In genomic region chr10:18742086-18742485, GRCm38 (mm10) we compare ENCODE assay signal across 13 mouse cellular contexts. TPM values are rescaled to one million over a fixed set of nuclear protein-coding genes. Genes with fewer than 3 reads are reported as not detected.
DNase-seq lines count a peak whose midpoint lies in the region; ATAC-seq lines count a peak whose summit lies in the region.
"Had no signal": no experiment of that assay in that cellular context is flagged by ENCODE, and none has a peak within 500 bp of the region (broad histone marks: within the 10 kb centered on the region; RNA-seq: fewer than 3 reads in every experiment).

No protein-coding gene starts in this region.

- no peaks in the 10 kb centered on the region for H3K4me1 ChIP-seq in neural tube, embryonic 11.5 days (ENCODE audit: control insufficient read depth, insufficient read depth, low read length)
- peaks cover 12% of the 10 kb centered on the region for H3K4me1 ChIP-seq in midbrain, embryonic 12.5 days
- H3K4me1 ChIP-seq in liver, embryonic 11.5 days (replicated peaks; ENCODE audit: control insufficient read depth, insufficient read depth, low read length), result no peaks in the 10 kb centered on the region

- no peak overlapping the region for H3K9ac ChIP-seq in neural tube, embryonic 11.5 days (ENCODE audit: low read length)
- peak overlapping the region; percentile 24; the same call in 1 of the 2 replicates for H3K9ac ChIP-seq in midbrain, embryonic 12.5 days (replicated peaks)
- H3K9ac ChIP-seq in liver, embryonic 11.5 days (ENCODE audit: low read depth, low read length), result no peak overlapping the region
- H3K9ac ChIP-seq: heart, embryonic 13.5 days; liver, embryonic 12.5 days had no signal

- 75% methylated on average over 6 of the region's 6 CpGs for WGBS in neural tube, embryonic 11.5 days
- 65% methylated on average over 6 of the region's 6 CpGs for WGBS in midbrain, embryonic 12.5 days
- 84% methylated on average over 6 of the region's 6 CpGs for WGBS in liver, embryonic 11.5 days

- H3K9me3 ChIP-seq in neural tube, embryonic 11.5 days (ENCODE audit: control insufficient read depth, low read length), result no peaks in the 10 kb centered on the region
- H3K9me3 ChIP-seq in midbrain, embryonic 12.5 days, result no peaks in the 10 kb centered on the region
- no peaks in the 10 kb centered on the region for H3K9me3 ChIP-seq in liver, embryonic 11.5 days (ENCODE audit: control insufficient read depth, low read length)
- H3K9me3 ChIP-seq: heart, embryonic 13.5 days; liver, embryonic 12.5 days had no signal

- no peak for DNase-seq in frontal cortex, postnatal 10 days (ENCODE audit: low spot score in 2 of 2)
- DNase-seq in neural tube, embryonic 11.5 days (ENCODE audit: low spot score), result no peak
- no peak for DNase-seq in neural tube, embryonic 10.5 days (ENCODE audit: extremely low spot score, low spot score)
- no peak for DNase-seq in thymus, postnatal 25 days
- DNase-seq in adrenal gland, postnatal 14 days, result no peak
- DNase-seq in liver, embryonic 11.5 days (ENCODE audit: low spot score), result no peak
- DNase-seq: right cerebral cortex, postnatal 4 days; thymus, postnatal 36 days had no signal

- no peaks in the 10 kb centered on the region for H3K27me3 ChIP-seq in neural tube, embryonic 11.5 days (ENCODE audit: control insufficient read depth, insufficient read depth, low read length)
- no peaks in the 10 kb centered on the region for H3K27me3 ChIP-seq in midbrain, embryonic 12.5 days
- H3K27me3 ChIP-seq in liver, embryonic 11.5 days (replicated peaks; ENCODE audit: control insufficient read depth, insufficient read depth, low read length), result peaks cover 12% of the 10 kb centered on the region

- no peaks in the 10 kb centered on the region for H3K36me3 ChIP-seq in neural tube, embryonic 11.5 days (ENCODE audit: control insufficient read depth, insufficient read depth, low read length)
- H3K36me3 ChIP-seq in midbrain, embryonic 12.5 days, result no peaks in the 10 kb centered on the region
- no peaks in the 10 kb centered on the region for H3K36me3 ChIP-seq in liver, embryonic 11.5 days (ENCODE audit: control insufficient read depth, insufficient read depth, low read length)
- H3K36me3 ChIP-seq: heart, embryonic 13.5 days; liver, embryonic 12.5 days had no signal

- ATAC-seq in frontal cortex, adult (ENCODE audit: low TSS enrichment), result peak; percentile 17; the same call in 1 of the 2 replicates
- ATAC-seq in neural tube, embryonic 11.5 days (ENCODE audit: insufficient read depth, low FRiP score, low TSS enrichment), result no peak
- ATAC-seq in midbrain, embryonic 12.5 days (ENCODE audit: low FRiP score, low read depth), result no peak
- ATAC-seq in liver, embryonic 11.5 days (replicated peaks; ENCODE audit: low FRiP score), result no peak
- ATAC-seq: liver, embryonic 12.5 days had no signal

- H3K27ac ChIP-seq in neural tube, embryonic 11.5 days (ENCODE audit: low read depth, low read length), result no peak overlapping the region
- peak overlapping the region; percentile 78 for H3K27ac ChIP-seq in midbrain, embryonic 12.5 days (replicated peaks)
- no peak overlapping the region for H3K27ac ChIP-seq in liver, embryonic 11.5 days (ENCODE audit: low read depth, low read length)
- H3K27ac ChIP-seq: heart, embryonic 13.5 days; liver, embryonic 12.5 days had no signal

- H3K4me2 ChIP-seq in neural tube, embryonic 11.5 days (ENCODE audit: low read depth), result no peak overlapping the region
- H3K4me2 ChIP-seq in midbrain, embryonic 12.5 days (replicated peaks), result peak overlapping the region; percentile 87
- no peak overlapping the region for H3K4me2 ChIP-seq in liver, embryonic 11.5 days
- H3K4me2 ChIP-seq: liver, embryonic 12.5 days had no signal

- H3K4me3 ChIP-seq in neural tube, embryonic 11.5 days (ENCODE audit: low read depth, low read length), result 0 out of 2 replicates have a peak overlapping the region, but pooled peaks have one; percentile 4
- H3K4me3 ChIP-seq in midbrain, embryonic 12.5 days, result peak overlapping the region; percentile 65
- H3K4me3 ChIP-seq in liver, embryonic 11.5 days (ENCODE audit: low read depth, low read length), result no peak overlapping the region
- H3K4me3 ChIP-seq: liver, embryonic 12.5 days had no signal

RNA-seq across cellular contexts. Expression of gene Arfgef3, which starts 1.7 kb away (rescaled TPM):
- polyA plus RNA-seq in neural tube, embryonic 11.5 days (2014; fragmentation: Nextera tagmentation; extraction: Ambion mirVana), result 1.5 and 2.1 TPM in 2 replicates
- polyA plus RNA-seq in midbrain, embryonic 12.5 days (2016; fragmentation: Nextera tagmentation; extraction: Ambion mirVana), result 2.7 and 3.1 TPM in 2 replicates
- total RNA-seq in adrenal gland, postnatal 14 days (2021), result 5.4 and 7.0 TPM in 2 replicates
- polyA plus RNA-seq in liver, embryonic 11.5 days (2014; fragmentation: Nextera tagmentation; extraction: Ambion mirVana), result 0.07 and 0.08 TPM in 2 replicates

RNA-seq across cellular contexts. Expression of gene Gm4922, which starts 44.5 kb away (rescaled TPM):
- polyA plus RNA-seq in neural tube, embryonic 11.5 days (2014; fragmentation: Nextera tagmentation; extraction: Ambion mirVana), result not detected in 2 replicates
- polyA plus RNA-seq in midbrain, embryonic 12.5 days (2016; fragmentation: Nextera tagmentation; extraction: Ambion mirVana), result 0.16 and 0.37 TPM in 2 replicates
- total RNA-seq in adrenal gland, postnatal 14 days (2021), result not detected in 2 replicates
- polyA plus RNA-seq in liver, embryonic 11.5 days (2014; fragmentation: Nextera tagmentation; extraction: Ambion mirVana), result not detected in 2 replicates
- total RNA-seq: layer of hippocampus, adult 18-20 months had no signal
- polyA plus RNA-seq: heart, embryonic 13.5 days; liver, embryonic 12.5 days had no signal
